Mouse (Mus musculus): Measurements from ENCODE around the gene 1700001P01Rik. TPM values are rescaled to one million over a fixed set of nuclear protein-coding genes. Genes with fewer than 3 reads are reported as not detected.

Gene 1700001P01Rik
- total RNA-seq (2023), result 1 to 10 TPM in 1 of 2 experiments, not detected in 1; 2.7 TPM

GRCm38 (mm10) chr11:97775808-97776496 is at the start of gene 1700001P01Rik:
1700001P01Rik (minus strand) TSS chr11:97775918.

GRCm38 (mm10) chr11:97798782-97799145 is 23.0 kb upstream of the 1700001P01Rik start, which contains the start of gene Lasp1:
Lasp1 (plus strand) TSS chr11:97799000.

GRCm38 (mm10) chr11:97781832-97782563 is 6.3 kb upstream of the 1700001P01Rik start, which contains the start of gene Rpl23:
Rpl23 (minus strand) TSS chr11:97782437.

GRCm38 (mm10) chr11:97766154-97766881 is 9.4 kb downstream of the 1700001P01Rik start, which contains the start of gene Cwc25:
Cwc25 (minus strand) TSS chr11:97766556.

GRCm38 (mm10) chr11:97744063-97744717 is 31.5 kb downstream of the 1700001P01Rik start, which contains the start of gene Pip4k2b:
Pip4k2b (minus strand) TSS chr11:97744704.

Other genes with a start within 250 kb of the 1700001P01Rik start
- not detected for gene Srcin1, start 199.7 kb downstream of the 1700001P01Rik start, total RNA-seq (2023)
- gene Epop, start 146.2 kb downstream of the 1700001P01Rik start, total RNA-seq (2023), result 1 to 10 TPM; 8.7 to 9.5 TPM
- gene Mllt6, start 112.5 kb downstream of the 1700001P01Rik start, total RNA-seq (2023), result 100 to 1,000 TPM; 243 to 244 TPM
- 10 to 100 TPM; 34.4 to 39.0 TPM for gene Cisd3, start 90.1 kb downstream of the 1700001P01Rik start, total RNA-seq (2023)
- gene Pcgf2, start 75.4 kb downstream of the 1700001P01Rik start, total RNA-seq (2023), result 1 to 10 TPM; 4.0 to 5.1 TPM
- gene Psmb3, start 72.5 kb downstream of the 1700001P01Rik start, total RNA-seq (2023), result 100 to 1,000 TPM; 137 to 140 TPM
- gene Pip4k2b, start 31.2 kb downstream of the 1700001P01Rik start, total RNA-seq (2023), result 10 to 100 TPM; 65.7 to 67.5 TPM
- gene Cwc25, start 9.4 kb downstream of the 1700001P01Rik start, total RNA-seq (2023), result 10 to 100 TPM; 42.1 to 43.6 TPM
- 1,000 to 10,000 TPM; 2,425 to 2,559 TPM for gene Rpl23, start 6.5 kb upstream of the 1700001P01Rik start, total RNA-seq (2023)
- gene Lasp1, start 23.1 kb upstream of the 1700001P01Rik start, total RNA-seq (2023), result 100 to 1,000 TPM; 155 to 156 TPM
- gene B230217C12Rik, start 64.9 kb upstream of the 1700001P01Rik start, total RNA-seq (2023), result 1 to 10 TPM; 2.5 to 4.0 TPM
- gene Fbxo47, start 108.2 kb upstream of the 1700001P01Rik start, total RNA-seq (2023), result under 1 TPM; 0.44 to 0.86 TPM
- 1 to 10 TPM; 1.6 to 2.8 TPM for gene Plxdc1, start 210.5 kb upstream of the 1700001P01Rik start, total RNA-seq (2023)
- 10 to 100 TPM; 73.4 to 75.4 TPM for gene Arl5c, start 220.3 kb upstream of the 1700001P01Rik start, total RNA-seq (2023)
- gene Cacnb1, start 247.1 kb upstream of the 1700001P01Rik start, total RNA-seq (2023), result 10 to 100 TPM; 26.4 to 32.3 TPM